Mouse (Mus musculus): ENCODE results near the gene Dmxl2.

DNA sequence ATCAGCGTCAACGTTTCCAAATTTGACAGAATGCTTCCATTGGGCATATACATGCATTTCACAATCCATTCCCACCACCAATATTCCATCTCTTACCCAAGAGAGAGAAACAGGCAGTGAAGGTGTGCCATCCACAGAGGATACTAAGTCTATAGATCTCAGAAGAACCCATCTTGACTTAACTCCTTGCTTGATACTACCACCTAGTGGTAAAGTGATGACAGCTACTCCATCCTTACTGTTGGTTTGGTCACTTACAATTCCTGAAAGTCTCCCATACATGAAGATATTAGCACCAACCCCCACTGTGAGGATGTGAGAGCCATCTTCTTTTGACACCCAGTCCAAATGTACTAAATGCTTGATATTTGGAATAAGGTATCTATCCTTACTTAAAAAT lies 85.2 kb downstream of the Dmxl2 start:
- no peak for TF ChIP-seq CTCF (IDR thresholded peaks at IDR 0.05; ENCODE audit: control insufficient read depth, insufficient read depth, insufficient read length)
- no peak for TF ChIP-seq MAX (IDR thresholded peaks at IDR 0.05)
